13 mouse cellular contexts compared by ENCODE assay signal in the genomic region with DNA sequence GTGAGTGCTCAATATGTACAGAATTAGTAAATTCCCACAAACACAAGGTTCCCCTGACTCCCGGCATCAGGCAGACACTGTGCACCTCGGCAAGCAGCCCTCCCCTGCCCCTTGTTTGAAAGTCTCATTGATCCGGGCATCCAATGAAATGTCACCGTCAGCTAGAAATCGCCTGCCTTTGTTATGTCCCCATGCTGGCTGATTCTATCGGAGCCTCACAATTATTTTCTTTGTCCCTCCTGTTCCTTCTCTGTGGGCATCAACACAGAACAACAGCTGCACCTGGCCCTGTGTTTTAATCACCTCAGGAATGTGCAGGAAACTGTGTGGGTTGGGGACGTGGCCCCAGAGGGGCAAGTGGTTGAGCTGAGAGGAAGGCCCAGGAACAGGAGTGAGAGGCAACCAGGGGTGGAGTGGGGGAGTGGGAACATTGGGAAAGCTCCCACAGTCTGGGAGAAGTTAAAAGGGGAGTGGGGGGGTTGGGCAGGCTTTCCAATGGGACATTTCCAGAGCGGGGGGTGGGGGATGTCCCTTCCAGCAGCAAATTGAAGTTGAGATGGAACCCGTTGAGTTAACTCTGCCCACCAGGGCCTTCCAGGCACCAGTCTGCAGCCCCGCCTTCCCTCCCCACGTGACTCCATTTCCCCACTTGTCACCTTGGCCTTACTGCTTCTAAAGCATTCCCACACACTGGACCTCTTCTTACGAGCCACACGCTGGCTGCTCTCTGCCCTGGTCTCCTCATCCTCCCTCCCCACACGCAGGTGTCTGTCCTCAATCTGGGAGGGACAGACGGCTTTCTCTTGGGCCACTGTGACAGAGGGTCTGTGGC.
DNase-seq lines count a peak whose midpoint lies in the region; ATAC-seq and TF ChIP-seq lines count a peak whose summit lies in the region.
"Had no signal": no experiment of that assay in that cellular context is flagged by ENCODE, and none has a peak within 500 bp of the region (broad histone marks: within the 10 kb centered on the region; RNA-seq: fewer than 3 reads in every experiment).

No protein-coding gene starts in this region.

- H3K4me2 ChIP-seq in kidney, embryonic 14.5 days (replicated peaks; ENCODE audit: low read depth, low read length) = no peak overlapping the region
- no peak overlapping the region for H3K4me2 ChIP-seq in hindbrain, embryonic 14.5 days (replicated peaks)
- no peak overlapping the region for H3K4me2 ChIP-seq in myocyte (ENCODE audit: low read depth)
- H3K4me2 ChIP-seq: heart, embryonic 15.5 days had no signal

- H3K36me3 ChIP-seq in kidney, embryonic 14.5 days (ENCODE audit: control insufficient read depth, insufficient read depth, low read length) = no peaks in the 10 kb centered on the region
- H3K36me3 ChIP-seq in hindbrain, embryonic 14.5 days (replicated peaks; ENCODE audit: control insufficient read depth, insufficient read depth) = no peaks in the 10 kb centered on the region
- H3K36me3 ChIP-seq in myocyte (ENCODE audit: control insufficient read depth, insufficient read depth) = no peaks in the 10 kb centered on the region
- H3K36me3 ChIP-seq: heart, embryonic 15.5 days had no signal

- H3ac ChIP-seq in myocyte (ENCODE audit: control insufficient read depth, insufficient read length) = no peak overlapping the region

- no peaks in the 10 kb centered on the region for H3K79me2 ChIP-seq in myocyte (ENCODE audit: control insufficient read depth, insufficient read depth)

- no peak for DNase-seq in kidney, postnatal 14 days
- peak; percentile 53 for DNase-seq in embryo, embryonic 9.5 days (ENCODE audit: extremely low spot score)
- no peak for DNase-seq in hindbrain, embryonic 14.5 days (ENCODE audit: low spot score)
- DNase-seq in MN1 (ENCODE audit: low spot score) = no peak
- no peak for DNase-seq in heart, adult 18-20 months
- DNase-seq: cerebellum, postnatal 14 days; layer of hippocampus, postnatal 36 days had no signal

- H3K9ac ChIP-seq in kidney, embryonic 14.5 days (ENCODE audit: low read depth, low read length) = no peak overlapping the region
- H3K9ac ChIP-seq in hindbrain, embryonic 14.5 days = 0 out of 2 replicates have a peak overlapping the region, but pooled peaks have one; percentile 28
- H3K9ac ChIP-seq: heart, embryonic 15.5 days; liver, embryonic 14.5 days had no signal

- no peak overlapping the region for H3K4me3 ChIP-seq in kidney, embryonic 14.5 days (ENCODE audit: low read length)
- no peak overlapping the region for H3K4me3 ChIP-seq in hindbrain, embryonic 14.5 days (replicated peaks; ENCODE audit: low read length)
- no peak overlapping the region for H3K4me3 ChIP-seq in myocyte
- H3K4me3 ChIP-seq: heart, embryonic 15.5 days had no signal

- no peak for ATAC-seq in kidney, embryonic 14.5 days (ENCODE audit: low FRiP score, low TSS enrichment)
- 0 out of 2 replicates have a peak, but pooled peaks have one; percentile 18 for ATAC-seq in hindbrain, embryonic 14.5 days (ENCODE audit: low FRiP score)
- ATAC-seq in erythroblast, adult 5-6 weeks (replicated peaks; ENCODE audit: low FRiP score, poor library complexity, severe bottlenecking) = no peak
- ATAC-seq: intestine, postnatal 0 days had no signal

- WGBS in kidney, embryonic 14.5 days = 43% methylated on average over 13 of the region's 15 CpGs
- WGBS in hindbrain, embryonic 14.5 days = 26% methylated on average over 15 of the region's 15 CpGs

- H3K27me3 ChIP-seq in kidney, embryonic 14.5 days (ENCODE audit: control insufficient read depth, insufficient read depth, low read length) = no peaks in the 10 kb centered on the region
- no peaks in the 10 kb centered on the region for H3K27me3 ChIP-seq in hindbrain, embryonic 14.5 days (ENCODE audit: control insufficient read depth, insufficient read depth, low read length)
- H3K27me3 ChIP-seq in myocyte (ENCODE audit: control insufficient read depth, insufficient read depth, insufficient read length) = no peaks in the 10 kb centered on the region
- H3K27me3 ChIP-seq: heart, embryonic 15.5 days had no signal

- H3K4me1 ChIP-seq in kidney, embryonic 14.5 days (ENCODE audit: control insufficient read depth, insufficient read depth, low read length) = peaks cover 43% of the 10 kb centered on the region; the same call in 1 of the 2 replicates
- H3K4me1 ChIP-seq in hindbrain, embryonic 14.5 days (replicated peaks; ENCODE audit: control insufficient read depth, insufficient read depth, low read length) = peaks cover 23% of the 10 kb centered on the region

- H3K9me3 ChIP-seq in kidney, embryonic 14.5 days (ENCODE audit: control insufficient read depth, low read length) = no peaks in the 10 kb centered on the region
- no peaks in the 10 kb centered on the region for H3K9me3 ChIP-seq in hindbrain, embryonic 14.5 days (ENCODE audit: control insufficient read depth, low read length)
- H3K9me3 ChIP-seq: heart, embryonic 15.5 days had no signal

- H3K27ac ChIP-seq in kidney, embryonic 14.5 days (ENCODE audit: low read depth, low read length) = peak overlapping the region; percentile 18; the same call in 1 of the 2 replicates
- H3K27ac ChIP-seq in hindbrain, embryonic 14.5 days = peak overlapping the region; percentile 54; the same call in 1 of the 2 replicates
- H3K27ac ChIP-seq: heart, embryonic 15.5 days; liver, embryonic 14.5 days had no signal

- TF ChIP-seq POLR2A in myocyte (IDR thresholded peaks at IDR 0.05; ENCODE audit: insufficient read length, low read depth) = no peak

TF ChIP-seq in myocyte, 11 proteins besides CTCF, POLR2A, EP300 and RAD21:
- TF ChIP-seq TCF12 (IDR thresholded peaks at IDR 0.05; ENCODE audit: insufficient read depth, poor library complexity, severe bottlenecking) = no peak
- TF ChIP-seq CEBPB (IDR thresholded peaks at IDR 0.05; ENCODE audit: insufficient read depth, poor library complexity, severe bottlenecking) = no peak
- peak in 2 of 3 experiments; percentile 69 to 72 for TF ChIP-seq MYOD1 (IDR thresholded peaks at IDR 0.05; ENCODE audit: control insufficient read depth in 1 of 3, insufficient read length in 2 of 3, low read depth in 2 of 3)
- TF ChIP-seq TCF3 (IDR thresholded peaks at IDR 0.05; ENCODE audit: insufficient read length, low read depth) = no peak
- TF ChIP-seq POLR2AphosphoS2 (IDR thresholded peaks at IDR 0.05; ENCODE audit: insufficient read length, low read depth) = no peak
- peak in 1 of 3 experiments; percentile 66 for TF ChIP-seq MYOG (IDR thresholded peaks at IDR 0.05; ENCODE audit: control insufficient read depth in 1 of 3, insufficient read depth in 1 of 3, insufficient read length in 2 of 3, low read depth in 2 of 3)
- peak; percentile 24 for TF ChIP-seq USF1 (IDR thresholded peaks at IDR 0.05; ENCODE audit: low read depth)
- peak; percentile 11 for TF ChIP-seq SRF (IDR thresholded peaks at IDR 0.05; ENCODE audit: control insufficient read depth, insufficient read length, low read depth)
- TF ChIP-seq E2F4 (IDR thresholded peaks at IDR 0.05; ENCODE audit: insufficient read depth) = no peak
- no peak for TF ChIP-seq REST (IDR thresholded peaks at IDR 0.05; ENCODE audit: insufficient read depth, insufficient read length)
- TF ChIP-seq MAX (IDR thresholded peaks at IDR 0.05; ENCODE audit: low read depth) = no peak
